Mouse (Mus musculus) MEL (cell line): ENCODE results near the gene Zfp553. TPM values are rescaled to one million over a fixed set of nuclear protein-coding genes. Genes with fewer than 3 reads are reported as not detected.

Experiments used
- DNase-seq: peaks from one replicate; pipeline ENCODE4 v3.0.0; 2011; ENCODE audit warnings: low read depth, low spot score
- H3K27ac ChIP-seq: 2 replicates; pipeline ENCODE4 v1.5.1; 2012; ENCODE audit warnings: low read depth, mild to moderate bottlenecking, control low read depth, low read length, moderate library complexity; ENCODE audit not compliant: control insufficient read depth
- H3K27me3 ChIP-seq, 2 experiments: fragments of 150-350 bp in 1 of 2; sonication (generic) in 1 of 2; 2 replicates each; pipeline ENCODE4 v1.6.1; 2012; ENCODE audit warnings: low read length in 2 of 2, mild to moderate bottlenecking in 2 of 2, improper control_type of control experiment in 1 of 2, moderate library complexity in 1 of 2; ENCODE audit not compliant: insufficient read depth in 2 of 2, control insufficient read depth in 1 of 2
- H3K36me3 ChIP-seq, 2 experiments: 2 replicates each; pipeline ENCODE4 v1.6.1; 2012 to 2014; ENCODE audit warnings: low read length in 2 of 2, improper control_type of control experiment in 1 of 2, inconsistent platforms in 1 of 2, mild to moderate bottlenecking in 1 of 2; ENCODE audit not compliant: insufficient read depth in 2 of 2, control insufficient read depth in 1 of 2
- H3K4me1 ChIP-seq, 2 experiments: fragments of 150-350 bp in 1 of 2; sonication (generic) in 1 of 2; 2 replicates each; pipeline ENCODE4 v1.6.1; 2012; ENCODE audit warnings: low read length in 2 of 2, improper control_type of control experiment in 1 of 2, mild to moderate bottlenecking in 1 of 2; ENCODE audit not compliant: insufficient read depth in 2 of 2, control insufficient read depth in 1 of 2
- H3K4me3 ChIP-seq, 2 experiments: fragments of 150-350 bp in 1 of 2; sonication (generic) in 1 of 2; 2 replicates each; pipeline ENCODE4 v1.5.1; 2012; ENCODE audit warnings: low read depth in 2 of 2, low read length in 2 of 2, mild to moderate bottlenecking in 2 of 2, moderate library complexity in 2 of 2, control low read depth in 1 of 2, improper control_type of control experiment in 1 of 2; ENCODE audit not compliant: control insufficient read depth in 1 of 2, insufficient read depth in 1 of 2
- H3K79me2 ChIP-seq: 2 replicates; pipeline ENCODE4 v1.6.1; 2012; ENCODE audit warnings: mild to moderate bottlenecking, low read length, moderate library complexity; ENCODE audit not compliant: control insufficient read depth, poor library complexity, insufficient read depth
- H3K9ac ChIP-seq: 2 replicates; pipeline ENCODE4 v1.6.1; 2012; ENCODE audit warnings: low read depth, mild to moderate bottlenecking, control low read depth, low read length, moderate library complexity; ENCODE audit not compliant: control insufficient read depth, poor library complexity, severe bottlenecking
- H3K9me3 ChIP-seq: fragments of 150-350 bp; sonication (generic); replicated peaks from 2 replicates; pipeline ENCODE4 v1.6.1; 2012; ENCODE audit warnings: mild to moderate bottlenecking, low read length, improper control_type of control experiment, moderate library complexity; ENCODE audit not compliant: insufficient read depth
- BHLHE40 ChIP-seq: IDR thresholded peaks from 2 replicates; pipeline ENCODE4 v1.6.1; 2012; ENCODE audit warnings: low read depth, mild to moderate bottlenecking, inconsistent platforms, low read length, improper control_type of control experiment, borderline replicate concordance
- CTCF ChIP-seq, 3 experiments: IDR thresholded peaks in 2 of 3; conservative IDR thresholded peaks in 1 of 3; 2 replicates each; pipeline ENCODE4 v1.5.1; 2011 to 2012; ENCODE audit warnings: low read length in 3 of 3, low read depth in 2 of 3, mild to moderate bottlenecking in 2 of 3, improper control_type of control experiment in 1 of 3, inconsistent platforms in 1 of 3, mixed read lengths in 1 of 3, moderate library complexity in 1 of 3; ENCODE audit not compliant: control insufficient read depth in 1 of 3, insufficient read depth in 1 of 3, poor library complexity in 1 of 3, severe bottlenecking in 1 of 3
- E2F4 ChIP-seq: IDR thresholded peaks from 2 replicates; pipeline ENCODE4 v1.6.1; 2011; ENCODE audit warnings: low read depth, low read length, improper control_type of control experiment, borderline replicate concordance
- ELF1 ChIP-seq: IDR thresholded peaks from 2 replicates; pipeline ENCODE4 v1.6.1; 2014; ENCODE audit warnings: low read depth, mild to moderate bottlenecking, inconsistent platforms, low read length, improper control_type of control experiment, moderate library complexity
- EP300 ChIP-seq, 2 experiments: IDR thresholded peaks; 2 replicates each; pipeline ENCODE4 v1.6.1; 2011; ENCODE audit warnings: improper control_type of control experiment in 2 of 2, low read length in 2 of 2, low read depth in 1 of 2, mild to moderate bottlenecking in 1 of 2
- ETS1 ChIP-seq: IDR thresholded peaks from 2 replicates; pipeline ENCODE4 v1.6.1; 2012; ENCODE audit warnings: low read depth, mild to moderate bottlenecking, inconsistent platforms, low read length, improper control_type of control experiment, moderate library complexity
- GABPA ChIP-seq: IDR thresholded peaks from 2 replicates; pipeline ENCODE4 v1.6.1; 2012; ENCODE audit warnings: low read depth, mild to moderate bottlenecking, inconsistent platforms, low read length, improper control_type of control experiment, moderate library complexity
- GATA1 ChIP-seq: IDR thresholded peaks from 2 replicates; pipeline ENCODE4 v1.6.1; 2011; ENCODE audit warnings: low read depth, low read length, improper control_type of control experiment
- HCFC1 ChIP-seq: IDR thresholded peaks from 2 replicates; pipeline ENCODE4 v1.6.1; 2012; ENCODE audit warnings: low read depth, mild to moderate bottlenecking, inconsistent platforms, low read length, improper control_type of control experiment, moderate library complexity
- KAT2A ChIP-seq: conservative IDR thresholded peaks from 2 replicates; pipeline ENCODE4 v1.6.1; 2012; ENCODE audit warnings: low read depth, low read length, improper control_type of control experiment, inconsistent platforms
- MAFK ChIP-seq: IDR thresholded peaks from 2 replicates; pipeline ENCODE4 v1.6.1; 2011; ENCODE audit warnings: low read depth, mild to moderate bottlenecking, low read length, improper control_type of control experiment, borderline replicate concordance
- MAX ChIP-seq: IDR thresholded peaks from 2 replicates; pipeline ENCODE4 v1.6.1; 2011; ENCODE audit warnings: low read length, improper control_type of control experiment
- MAZ ChIP-seq: IDR thresholded peaks from 2 replicates; pipeline ENCODE4 v1.6.1; 2012; ENCODE audit warnings: low read depth, mild to moderate bottlenecking, inconsistent platforms, low read length, improper control_type of control experiment
- MEF2A ChIP-seq: IDR thresholded peaks from 2 replicates; pipeline ENCODE4 v1.6.1; 2014; ENCODE audit warnings: low read depth, mild to moderate bottlenecking, inconsistent platforms, low read length, improper control_type of control experiment; ENCODE audit not compliant: poor library complexity, insufficient replicate concordance, severe bottlenecking; ENCODE audit errors: extremely low read depth
- MYB ChIP-seq: IDR thresholded peaks from 2 replicates; pipeline ENCODE4 v1.6.1; 2011; ENCODE audit warnings: mild to moderate bottlenecking, low read depth, low read length, improper control_type of control experiment
- MYC ChIP-seq: IDR thresholded peaks from 2 replicates; pipeline ENCODE4 v1.6.1; 2011; ENCODE audit warnings: low read depth, mild to moderate bottlenecking, low read length, improper control_type of control experiment, moderate library complexity
- NELFE ChIP-seq: IDR thresholded peaks from 2 replicates; pipeline ENCODE4 v1.6.1; 2011; ENCODE audit warnings: low read depth, low read length, improper control_type of control experiment
- NRF1 ChIP-seq: IDR thresholded peaks from 2 replicates; pipeline ENCODE4 v1.6.1; 2014; ENCODE audit warnings: low read depth, mild to moderate bottlenecking, inconsistent platforms, low read length, improper control_type of control experiment, moderate library complexity; ENCODE audit not compliant: poor library complexity, insufficient read depth, severe bottlenecking
- POLR2AphosphoS5 ChIP-seq: IDR thresholded peaks from 2 replicates; pipeline ENCODE4 v1.6.1; 2012; ENCODE audit warnings: low read depth, borderline replicate concordance, mild to moderate bottlenecking, inconsistent platforms, low read length, moderate library complexity, mixed read lengths
- RCOR1 ChIP-seq: IDR thresholded peaks from 2 replicates; pipeline ENCODE4 v1.6.1; 2012; ENCODE audit warnings: low read depth, mild to moderate bottlenecking, inconsistent platforms, low read length, improper control_type of control experiment
- SIN3A ChIP-seq: IDR thresholded peaks from 2 replicates; pipeline ENCODE4 v1.6.1; 2012; ENCODE audit warnings: low read length, improper control_type of control experiment, inconsistent platforms
- SMC3 ChIP-seq: IDR thresholded peaks from 2 replicates; pipeline ENCODE4 v1.6.1; 2011; ENCODE audit warnings: low read depth, low read length, improper control_type of control experiment
- TAL1 ChIP-seq: IDR thresholded peaks from 2 replicates; pipeline ENCODE4 v1.6.1; 2012; ENCODE audit warnings: mild to moderate bottlenecking, inconsistent platforms, low read length, moderate library complexity, mixed read lengths
- TBP ChIP-seq: IDR thresholded peaks from 2 replicates; pipeline ENCODE4 v1.8.0; 2011; ENCODE audit warnings: low read depth, low read length, improper control_type of control experiment
- TCF12 ChIP-seq: IDR thresholded peaks from 2 replicates; pipeline ENCODE4 v1.6.1; 2014; ENCODE audit warnings: low read depth, mild to moderate bottlenecking, inconsistent platforms, low read length, improper control_type of control experiment, moderate library complexity
- UBTF ChIP-seq: IDR thresholded peaks from 2 replicates; pipeline ENCODE4 v1.6.1; 2012; ENCODE audit warnings: low read depth, mild to moderate bottlenecking, inconsistent platforms, low read length, improper control_type of control experiment, moderate library complexity, borderline replicate concordance; ENCODE audit not compliant: insufficient read depth
- USF1 ChIP-seq: IDR thresholded peaks from 2 replicates; pipeline ENCODE4 v1.6.1; 2014; ENCODE audit warnings: low read depth, mild to moderate bottlenecking, inconsistent platforms, low read length, improper control_type of control experiment, moderate library complexity
- USF2 ChIP-seq, 2 experiments: IDR thresholded peaks; 2 replicates each; pipeline ENCODE4 v1.6.1; 2011 to 2012; ENCODE audit warnings: improper control_type of control experiment in 2 of 2, low read length in 2 of 2, borderline replicate concordance in 1 of 2, inconsistent platforms in 1 of 2, low read depth in 1 of 2, mild to moderate bottlenecking in 1 of 2; ENCODE audit not compliant: insufficient read depth in 1 of 2
- ZKSCAN1 ChIP-seq: IDR thresholded peaks from 2 replicates; pipeline ENCODE4 v1.6.1; 2012; ENCODE audit warnings: low read depth, mild to moderate bottlenecking, inconsistent platforms, low read length, improper control_type of control experiment, moderate library complexity
- polyA plus RNA-seq, 2 experiments: library from polyadenylated mRNA; stranded (reverse) in 1 of 2; unstranded in 1 of 2; fragments of >175 nt in 1 of 2; fragments of >200 nt in 1 of 2; gene quantifications; 2 replicates each; pipeline versions ENCODE4 v1.2.1 to v1.2.4; 2012; ENCODE audit warnings: low replicate concordance in 2 of 2, low read depth in 1 of 2; ENCODE audit not compliant: insufficient read length in 2 of 2, insufficient read depth in 1 of 2, missing spikeins in 1 of 2
- total RNA-seq: library from RNA; depleted of rRNA; stranded (reverse); fragments of 300-350 nt; gene quantifications from 2 replicates; pipeline ENCODE4 v1.2.3, GENCODE M21; 2012

The Zfp553 gene
- total and polyA plus RNA-seq, 3 experiments, result 14.6 to 19.0 TPM; not detected in 1

DNA sequence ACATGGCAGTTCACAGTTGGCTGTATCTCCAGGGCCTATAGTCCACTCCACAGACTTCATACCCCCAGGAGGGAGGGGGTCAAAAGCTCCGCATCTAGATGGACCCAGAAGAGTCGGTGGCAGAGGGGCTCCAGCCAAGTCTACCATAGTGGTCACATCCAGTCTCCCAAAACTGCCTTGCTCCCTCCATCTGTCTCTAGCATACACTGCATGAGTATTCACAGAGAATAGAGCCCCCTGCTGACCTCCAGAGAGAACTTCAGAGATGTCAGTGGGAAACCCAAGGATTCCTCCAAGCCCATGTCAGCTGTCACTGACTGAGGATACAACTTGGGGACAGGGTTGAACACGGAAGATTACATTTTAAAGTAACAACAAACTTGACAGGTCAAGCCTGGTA is 47.3 kb upstream of the Zfp553 start (continued):
- TF ChIP-seq RCOR1, result 0 out of 2 replicates have a peak, but pooled peaks have one; percentile 30
- TF ChIP-seq UBTF, result no peak
- TF ChIP-seq MYB, result no peak
- no peak for TF ChIP-seq KAT2A
- TF ChIP-seq MYC, result 0 out of 2 replicates have a peak, but pooled peaks have one; percentile 40
- TF ChIP-seq EP300 (IDR thresholded peaks at IDR 0.05; ENCODE audit: low read depth in 1 of 2, low read length in 2 of 2), result 0 out of 4 replicates have a peak, but pooled peaks of 1 of the 2 experiments have one; percentile 23
- no peak for TF ChIP-seq E2F4
- TF ChIP-seq MEF2A, result no peak
- TF ChIP-seq CTCF (IDR thresholded peaks at IDR 0.05 in 2 of 3, conservative IDR thresholded peaks at IDR 0.05 in 1 of 3; ENCODE audit: control insufficient read depth in 1 of 3, insufficient read depth in 1 of 3, low read depth in 2 of 3, low read length in 3 of 3, poor library complexity in 1 of 3, severe bottlenecking in 1 of 3), result peak; percentile 35 to 88 (median 66)
- TF ChIP-seq SMC3, result peak; percentile 77
- no peak for TF ChIP-seq TBP
- TF ChIP-seq NRF1, result no peak
- TF ChIP-seq ZKSCAN1, result no peak
- TF ChIP-seq SIN3A, result peak; percentile 55; the same call in 1 of the 2 replicates
- peak; percentile 8; the same call in 1 of the 2 replicates for TF ChIP-seq TCF12
- TF ChIP-seq ELF1, result no peak
- no peak for TF ChIP-seq TAL1
- TF ChIP-seq ETS1, result 0 out of 2 replicates have a peak, but pooled peaks have one; percentile 20
- no peak for TF ChIP-seq GATA1
- 0 out of 2 replicates have a peak, but pooled peaks have one; percentile 34 for TF ChIP-seq HCFC1
- TF ChIP-seq MAX, result 0 out of 2 replicates have a peak, but pooled peaks have one; percentile 29
- no peak for TF ChIP-seq BHLHE40
- TF ChIP-seq, all 39 proteins: peak for 15

- H3K4me1 ChIP-seq, result peaks cover 23 to 28% of the 10 kb centered on the region in 2 experiments
- TF ChIP-seq MEF2A (no peak), NELFE (no peak), E2F4 (no peak), ELF1 (no peak), CTCF (IDR thresholded peaks at IDR 0.05 in 2 of 3, conservative IDR thresholded peaks at IDR 0.05 in 1 of 3; ENCODE audit: control insufficient read depth in 1 of 3, insufficient read depth in 1 of 3, low read depth in 2 of 3, low read length in 3 of 3, poor library complexity in 1 of 3, severe bottlenecking in 1 of 3) (no peak), ZKSCAN1 (no peak), KAT2A (no peak), BHLHE40 (no peak), MAX (no peak), ETS1 (no peak), GATA1 (no peak), USF2 (IDR thresholded peaks at IDR 0.05; ENCODE audit: borderline replicate concordance in 1 of 2, insufficient read depth in 1 of 2, low read depth in 1 of 2, low read length in 2 of 2) (no peak), MAFK (no peak), GABPA (no peak), MAZ (no peak), USF1 (no peak), POLR2AphosphoS5 (no peak), TAL1 (no peak), HCFC1 (no peak)
- no peak overlapping the region for H3K27ac ChIP-seq
Observed at GRCm38 (mm10) chr7:127187351-127187750, 45.5 kb upstream of the Zfp553 start.

More at GRCm38 (mm10) chr7:127187351-127187750, 45.5 kb upstream of the Zfp553 start:
- Histone ChIP-seq H3K9ac (no peak overlapping the region), H3K9me3 (no peaks in the 10 kb centered on the region), H3K79me2 (no peaks in the 10 kb centered on the region; the same call in 1 of the 2 replicates), H3K4me3 (no peak overlapping the region), H3K36me3 (peaks cover 0 to 32% of the 10 kb centered on the region in 2 experiments; a peak in 2 of 4 replicates), H3K27me3 (no peaks in the 10 kb centered on the region)
- DNase-seq, result no peak
